Mouse (Mus musculus) forebrain, embryonic 14.5 days (tissue): ENCODE results near the gene Umps. TPM values are rescaled to one million over a fixed set of nuclear protein-coding genes. Genes with fewer than 3 reads are reported as not detected.

Experiments
- ATAC-seq: fragments of 200-750 bp; cut with Nextera tagmentation; 2 replicates; pipeline ENCODE4 v1.8.0; 2017; ENCODE audit warnings: mild to moderate bottlenecking, moderate library complexity
- DNase-seq: peaks from one replicate; pipeline ENCODE4 v3.0.0-alpha.2; 2015; ENCODE audit warnings: low spot score
- H3K27ac ChIP-seq: fragments of 300-500 bp; sonication (generic); 2 replicates; pipeline ENCODE4 v1.5.1; 2014; ENCODE audit warnings: low read depth, mild to moderate bottlenecking, control low read depth, low read length, moderate library complexity
- H3K27me3 ChIP-seq: fragments of 300-500 bp; sonication (generic); replicated peaks from 2 replicates; pipeline ENCODE4 v1.6.1; 2014; ENCODE audit warnings: low read length, control low read depth, mixed read lengths; ENCODE audit not compliant: control insufficient read depth, insufficient read depth
- H3K36me3 ChIP-seq: fragments of 300-500 bp; sonication (generic); 2 replicates; pipeline ENCODE4 v1.6.1; 2014; ENCODE audit warnings: low read length, control low read depth; ENCODE audit not compliant: control insufficient read depth, insufficient read depth
- H3K4me1 ChIP-seq: fragments of 300-500 bp; sonication (generic); 2 replicates; pipeline ENCODE4 v1.6.1; 2014; ENCODE audit warnings: antibody characterized with exemption, low read length, control low read depth; ENCODE audit not compliant: control insufficient read depth, insufficient read depth
- H3K4me2 ChIP-seq: fragments of 300-500 bp; sonication (generic); 2 replicates; pipeline ENCODE4 v1.6.1; 2014; ENCODE audit warnings: mild to moderate bottlenecking, control low read depth, low read length
- H3K4me3 ChIP-seq: fragments of 300-500 bp; sonication (generic); 2 replicates; pipeline ENCODE4 v1.5.1; 2014; ENCODE audit warnings: low read depth, low read length, control low read depth
- H3K9ac ChIP-seq: fragments of 300-500 bp; sonication (generic); 2 replicates; pipeline ENCODE4 v1.6.1; 2014; ENCODE audit warnings: mild to moderate bottlenecking, low read length, control low read depth, moderate library complexity
- H3K9me3 ChIP-seq: fragments of 300-500 bp; sonication (generic); replicated peaks from 2 replicates; pipeline ENCODE4 v1.6.1; 2016; ENCODE audit warnings: low read length, control low read depth, mixed read lengths; ENCODE audit not compliant: control insufficient read depth
- WGBS: fragments of 180-500 bp; shearing (Covaris S2); extraction: QIAGEN DNeasy Blood & Tissue Kit; methylation state at CpG from one replicate; pipeline ENCODE4 v1.1.7; 2014; 5-methylcytosine and 5-hydroxymethylcytosine counted together
- polyA plus RNA-seq: library from polyadenylated mRNA; unstranded; fragments of >200 nt; fragmentation: Nextera tagmentation; extraction: Ambion mirVana; gene quantifications from 2 replicates; pipeline ENCODE4 v1.2.1, GENCODE M21; 2014

Umps gene
- polyA plus RNA-seq, 1 experiment from 2014 or later, result 39.6 TPM

DNA sequence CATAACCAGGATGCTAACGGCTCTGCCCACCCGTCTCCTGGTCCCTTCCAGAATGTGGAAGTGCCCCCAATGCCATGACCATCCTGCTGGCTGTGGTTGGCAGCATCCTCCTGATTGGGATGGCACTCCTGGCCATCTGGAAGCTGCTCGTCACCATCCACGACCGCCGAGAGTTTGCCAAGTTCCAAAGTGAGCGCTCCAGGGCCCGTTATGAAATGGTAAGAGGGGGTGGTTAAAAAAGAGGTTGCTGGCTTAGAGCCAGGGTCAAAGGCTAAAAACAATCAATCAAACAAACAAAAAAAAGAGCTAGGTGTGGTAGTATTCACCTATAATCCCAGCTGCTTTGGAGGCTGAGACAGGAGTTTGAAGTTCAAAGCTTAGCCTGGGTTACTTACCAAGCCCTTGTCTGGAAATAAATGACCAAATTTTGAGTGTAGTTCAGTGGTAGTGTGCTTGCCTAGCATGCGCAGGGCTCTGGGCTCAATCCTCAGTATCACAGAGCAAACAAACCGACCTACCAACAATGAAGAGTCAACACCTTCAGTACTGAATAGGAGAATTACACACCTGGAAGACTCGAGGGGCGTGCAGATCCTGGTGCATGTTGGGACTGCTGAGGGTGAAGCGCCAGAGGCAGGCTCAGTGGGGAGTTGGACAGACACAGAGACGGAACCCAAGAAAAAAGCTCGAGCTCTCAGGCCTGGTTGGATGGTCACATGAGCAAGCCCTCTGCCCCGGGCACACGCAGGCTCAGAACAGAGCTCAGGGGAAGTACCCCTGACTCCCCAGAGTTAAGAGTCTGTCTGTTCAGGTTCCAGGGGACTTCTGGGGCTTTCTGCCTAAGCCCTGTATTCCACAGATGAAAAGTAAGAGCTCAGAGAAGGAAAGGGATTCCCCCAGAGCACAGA, 18.9 kb downstream of the Umps start:
- Histone ChIP-seq H3K9ac (no peak overlapping the region), H3K9me3 (no peaks in the 10 kb centered on the region), H3K4me3 (no peak overlapping the region), H3K27me3 (no peaks in the 10 kb centered on the region), H3K36me3 (peaks cover 1% of the 10 kb centered on the region; the same call in 1 of the 2 replicates), H3K27ac (no peak overlapping the region), H3K4me2 (no peak overlapping the region), H3K4me1 (no peaks in the 10 kb centered on the region)
- ATAC-seq (no peak), DNase-seq (no peak)
- WGBS, result 75% methylated on average over 17 of the region's 17 CpGs

GRCm38 (mm10) chr16:33946021-33946420, 20.8 kb downstream of the Umps start:
- Histone ChIP-seq H3K36me3 (no peaks in the 10 kb centered on the region), H3K4me3 (no peak overlapping the region), H3K4me2 (no peak overlapping the region), H3K9me3 (no peaks in the 10 kb centered on the region), H3K4me1 (peaks cover 9% of the 10 kb centered on the region), H3K9ac (no peak overlapping the region), H3K27me3 (no peaks in the 10 kb centered on the region), H3K27ac (no peak overlapping the region)
- WGBS, result 87% methylated on average over 7 of the region's 7 CpGs
- DNase-seq (no peak), ATAC-seq (no peak)

DNA sequence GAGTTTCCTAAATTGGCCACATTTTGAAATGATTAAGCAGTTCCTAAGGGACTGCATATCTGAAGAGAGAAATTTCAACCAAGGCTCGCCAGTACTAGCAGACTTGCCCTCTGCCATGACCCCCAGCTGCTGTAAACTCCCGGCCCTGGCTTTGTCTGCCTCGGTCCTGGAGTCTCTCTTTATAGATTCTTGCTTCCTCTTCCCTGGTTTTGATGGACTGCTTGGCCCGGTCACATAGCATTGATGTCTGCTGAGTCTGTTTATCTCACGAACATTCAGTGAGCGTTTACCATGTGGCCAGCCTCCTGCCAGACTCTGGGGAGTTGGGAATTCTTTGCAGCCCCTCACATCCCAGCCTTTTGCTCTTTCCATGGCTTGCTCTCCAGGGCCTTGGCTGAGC, 22.1 kb downstream of the Umps start:
- ATAC-seq (no peak), DNase-seq (no peak)
- Histone ChIP-seq H3K4me2 (no peak overlapping the region), H3K4me1 (peaks cover 9% of the 10 kb centered on the region), H3K9ac (no peak overlapping the region), H3K27ac (no peak overlapping the region), H3K36me3 (no peaks in the 10 kb centered on the region), H3K27me3 (no peaks in the 10 kb centered on the region), H3K9me3 (no peaks in the 10 kb centered on the region), H3K4me3 (no peak overlapping the region)
- 81% methylated on average over 6 of the region's 6 CpGs for WGBS

- no peak for DNase-seq
- ATAC-seq, result no peak
Measured at GRCm38 (mm10) chr16:33944126-33944525, 22.7 kb downstream of the Umps start.

GRCm38 (mm10) chr16:33943388-33943787, 23.4 kb downstream of the Umps start:
- Histone ChIP-seq H3K4me3 (no peak overlapping the region), H3K36me3 (no peaks in the 10 kb centered on the region), H3K27me3 (no peaks in the 10 kb centered on the region), H3K9me3 (no peaks in the 10 kb centered on the region), H3K9ac (no peak overlapping the region), H3K27ac (no peak overlapping the region), H3K4me2 (no peak overlapping the region), H3K4me1 (peaks cover 9% of the 10 kb centered on the region)
- DNase-seq (no peak), ATAC-seq (no peak)
- 96% methylated on average over 6 of the region's 6 CpGs for WGBS

More at GRCm38 (mm10) chr16:33944126-33944525, 22.7 kb downstream of the Umps start:
- Histone ChIP-seq H3K27me3 (no peaks in the 10 kb centered on the region), H3K36me3 (no peaks in the 10 kb centered on the region), H3K4me3 (no peak overlapping the region), H3K9me3 (no peaks in the 10 kb centered on the region), H3K27ac (no peak overlapping the region), H3K4me1 (peaks cover 9% of the 10 kb centered on the region), H3K9ac (no peak overlapping the region), H3K4me2 (no peak overlapping the region)
- 80% methylated on average over 4 of the region's 4 CpGs for WGBS

DNA sequence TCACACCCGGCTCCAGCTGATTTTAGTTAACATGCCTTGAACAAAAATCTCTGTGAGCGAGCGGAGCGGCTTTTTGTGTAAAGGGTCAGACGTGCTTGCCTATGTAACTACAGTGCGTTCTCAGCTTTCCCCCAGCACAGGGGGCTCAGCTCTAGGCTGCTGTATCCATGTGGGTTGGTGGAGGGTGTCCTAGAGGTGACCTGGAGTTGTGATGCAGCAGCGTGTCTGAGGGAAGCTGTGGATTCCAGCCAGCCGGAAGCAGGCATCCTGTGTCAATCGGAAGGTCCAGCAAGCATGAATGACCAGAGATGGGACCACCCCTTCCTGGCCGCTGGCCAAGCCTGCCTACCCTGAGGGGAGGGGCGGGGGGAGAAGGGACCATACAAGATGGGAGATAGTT, 24.5 kb downstream of the Umps start:
- DNase-seq (peak; percentile 42), ATAC-seq (no peak)
- 68% methylated on average over 11 of the region's 11 CpGs for WGBS
- Histone ChIP-seq H3K27ac (no peak overlapping the region), H3K4me3 (no peak overlapping the region), H3K9me3 (no peaks in the 10 kb centered on the region), H3K9ac (no peak overlapping the region), H3K27me3 (no peaks in the 10 kb centered on the region), H3K4me2 (no peak overlapping the region), H3K36me3 (no peaks in the 10 kb centered on the region), H3K4me1 (peaks cover 9% of the 10 kb centered on the region)

- DNase-seq (peak; percentile 66), ATAC-seq (peak; percentile 56)
- no peak overlapping the region for H3K4me2 ChIP-seq
- no peak overlapping the region for H3K9ac ChIP-seq
- H3K4me3 ChIP-seq, result no peak overlapping the region
- 59% methylated on average over 11 of the region's 11 CpGs for WGBS
- H3K9me3 ChIP-seq, result no peaks in the 10 kb centered on the region
- no peaks in the 10 kb centered on the region for H3K27me3 ChIP-seq
- no peak overlapping the region for H3K27ac ChIP-seq
- no peaks in the 10 kb centered on the region for H3K36me3 ChIP-seq
- peaks cover 9% of the 10 kb centered on the region for H3K4me1 ChIP-seq
Measured at GRCm38 (mm10) chr16:33941271-33941781, 25.5 kb downstream of the Umps start.

GRCm38 (mm10) chr16:33940095-33940494, 26.7 kb downstream of the Umps start:
- ATAC-seq, result no peak
- no peak overlapping the region for H3K9ac ChIP-seq
- H3K27me3 ChIP-seq, result no peaks in the 10 kb centered on the region
- H3K36me3 ChIP-seq, result no peaks in the 10 kb centered on the region
- peaks cover 9% of the 10 kb centered on the region for H3K4me1 ChIP-seq
- no peak overlapping the region for H3K4me3 ChIP-seq
- H3K27ac ChIP-seq, result no peak overlapping the region
- no peak for DNase-seq
- no peaks in the 10 kb centered on the region for H3K9me3 ChIP-seq
- WGBS, result 84% methylated on average over 5 of the region's 5 CpGs
- H3K4me2 ChIP-seq, result no peak overlapping the region

- Histone ChIP-seq H3K9ac (no peak overlapping the region), H3K4me1 (peaks cover 10% of the 10 kb centered on the region), H3K27ac (no peak overlapping the region), H3K4me3 (no peak overlapping the region), H3K27me3 (no peaks in the 10 kb centered on the region), H3K36me3 (no peaks in the 10 kb centered on the region), H3K9me3 (no peaks in the 10 kb centered on the region), H3K4me2 (no peak overlapping the region)
- WGBS, result 84% methylated on average over 9 of the region's 9 CpGs
- no peak for DNase-seq
- ATAC-seq, result no peak
Measured at GRCm38 (mm10) chr16:33939636-33940035, 27.2 kb downstream of the Umps start.
